Mouse (Mus musculus): ENCODE data around the gene Wwp2. TPM values are rescaled to one million over a fixed set of nuclear protein-coding genes. Genes with fewer than 3 reads are reported as not detected.

Gene Wwp2
- total RNA-seq, 2 experiments from 2014 or later = 32.7 to 33.2 TPM

DNA sequence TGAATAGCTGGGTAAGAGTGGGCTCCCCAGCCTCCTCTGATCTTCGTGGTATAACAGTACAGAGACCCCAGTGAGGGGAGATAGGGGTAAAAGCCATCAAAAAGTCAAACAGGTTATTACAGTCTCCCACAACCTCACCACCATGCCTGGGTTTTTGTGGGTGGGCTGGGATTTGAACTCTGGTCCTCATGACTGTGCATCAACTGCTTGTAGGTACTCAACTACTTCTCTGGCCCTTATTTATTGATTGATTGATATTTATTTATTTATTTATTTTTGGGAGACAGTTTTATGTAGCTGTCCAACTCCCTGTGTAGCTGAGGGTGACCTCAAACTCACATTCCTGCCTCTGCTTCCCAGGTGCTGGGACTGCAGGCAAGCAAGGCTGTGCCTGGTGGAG, 161.6 kb downstream of the Wwp2 start:
- no peak for DNase-seq (ENCODE audit: low spot score in 2 of 2)

DNA sequence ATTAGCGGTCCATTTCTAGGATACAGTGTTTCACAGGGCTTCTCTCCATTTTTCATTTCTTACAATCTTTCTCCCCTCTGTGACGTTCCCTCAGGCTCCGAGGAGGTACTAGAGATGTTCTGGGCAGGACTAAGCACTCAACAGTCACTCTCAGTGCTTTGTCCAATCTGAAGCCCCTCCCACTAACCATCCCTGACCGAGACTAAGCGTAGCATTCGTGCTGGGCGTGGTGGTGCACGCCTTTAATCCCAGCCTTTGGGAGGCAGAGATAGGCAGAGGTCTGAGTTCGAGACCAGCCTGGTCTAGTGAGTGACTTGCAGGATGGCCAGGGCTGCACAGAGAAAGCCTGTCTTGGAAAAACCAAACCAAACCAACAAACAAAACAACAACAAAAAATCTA, 163.5 kb downstream of the Wwp2 start:
- no peak for DNase-seq (ENCODE audit: low spot score in 2 of 2)

DNA sequence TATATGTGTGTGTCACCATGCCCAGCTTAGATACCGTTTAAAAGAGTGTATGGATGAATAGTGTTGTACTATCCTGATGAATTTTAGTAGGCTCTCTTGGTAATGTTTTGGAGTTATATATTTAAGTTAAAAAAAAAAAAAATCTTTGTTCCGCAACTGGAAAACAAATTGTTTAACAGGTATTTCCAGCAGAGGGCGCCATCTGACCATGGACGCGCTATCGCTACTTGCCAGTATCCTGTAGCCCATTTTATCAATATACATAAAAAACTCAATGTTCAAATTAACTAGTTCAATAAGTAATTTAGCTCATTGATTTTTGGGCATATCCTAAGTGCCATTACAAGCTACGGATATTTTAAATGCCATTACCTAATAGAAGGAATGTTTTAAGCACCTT, 166.9 kb downstream of the Wwp2 start:
- peak; percentile 62 to 64 for DNase-seq (ENCODE audit: low spot score in 2 of 2)

Small RNAs within 50 kb of the gene (microRNA-seq; reads per million reads assigned to microRNA genes)
- gene Mir140 (ENCODE audit: borderline number of aligned reads in 2 of 2) = 1,679 to 2,526 reads per million in 2 experiments

Other genes with a start within 250 kb of the Wwp2 start
- gene Nfat5, start 142.9 kb upstream of the Wwp2 start, total RNA-seq (2021) = 100 to 1,000 TPM in 1 of 2 experiments, 10 to 100 TPM in 1; 66.5 to 101 TPM
- gene Nqo1, start 33.2 kb upstream of the Wwp2 start, total RNA-seq (2021) = 1 to 10 TPM; 6.0 to 6.2 TPM
- 10 to 100 TPM; 32.2 to 40.8 TPM for gene Nob1, start 11.3 kb upstream of the Wwp2 start, total RNA-seq (2021)
- gene Psmd7, start 152.1 kb downstream of the Wwp2 start, total RNA-seq (2021) = 100 to 1,000 TPM; 111 to 119 TPM

All from adrenal gland, adult 18-20 months (tissue).